Mouse (Mus musculus) heart, postnatal 0 days (tissue): Measurements from ENCODE around the gene E2f4. TPM values are rescaled to one million over a fixed set of nuclear protein-coding genes. Genes with fewer than 3 reads are reported as not detected.

Experiments
- ATAC-seq: fragments of 200-750 bp; cut with Nextera tagmentation; 2 replicates; pipeline ENCODE4 v1.8.0; 2017; ENCODE audit warnings: low read depth, moderate number of reproducible peaks, moderate library complexity; ENCODE audit not compliant: insufficient read depth
- DNase-seq: peaks from one replicate; pipeline ENCODE4 v3.0.0-alpha.2; 2016; ENCODE audit warnings: low spot score
- H3K27ac ChIP-seq: fragments of 300-500 bp; sonication (generic); 2 replicates; pipeline ENCODE4 v1.5.1; 2014; ENCODE audit warnings: low read depth, mild to moderate bottlenecking
- H3K27me3 ChIP-seq: fragments of 300-500 bp; sonication (generic); 2 replicates; pipeline ENCODE4 v1.6.1; 2014; ENCODE audit warnings: low read length, mixed read lengths; ENCODE audit not compliant: control insufficient read depth, insufficient read depth
- H3K36me3 ChIP-seq: fragments of 300-500 bp; sonication (generic); replicated peaks from 2 replicates; pipeline ENCODE4 v1.6.1; 2014; ENCODE audit warnings: low read length, mixed read lengths; ENCODE audit not compliant: control insufficient read depth, insufficient read depth
- H3K4me1 ChIP-seq: fragments of 300-500 bp; sonication (generic); 2 replicates; pipeline ENCODE4 v1.6.1; 2014; ENCODE audit warnings: antibody characterized with exemption; ENCODE audit not compliant: control insufficient read depth, insufficient read depth
- H3K4me2 ChIP-seq: fragments of 300-500 bp; sonication (generic); 2 replicates; pipeline ENCODE4 v1.6.1; 2014; ENCODE audit warnings: low read depth, mild to moderate bottlenecking, low read length, moderate library complexity
- H3K4me3 ChIP-seq: fragments of 300-500 bp; sonication (generic); 2 replicates; pipeline ENCODE4 v1.5.1; 2014; ENCODE audit warnings: low read depth, low read length
- H3K9ac ChIP-seq: fragments of 300-500 bp; sonication (generic); replicated peaks from 2 replicates; pipeline ENCODE4 v1.6.1; 2014; ENCODE audit warnings: low read depth, low read length, mixed read lengths
- H3K9me3 ChIP-seq: fragments of 300-500 bp; sonication (generic); replicated peaks from 2 replicates; pipeline ENCODE4 v1.6.1; 2016; ENCODE audit warnings: low read length; ENCODE audit not compliant: control insufficient read depth
- CTCF ChIP-seq: IDR thresholded peaks from 2 replicates; pipeline ENCODE4 v1.5.1; 2016; ENCODE audit warnings: antibody characterized with exemption, control low read depth, low read depth
- EP300 ChIP-seq: IDR thresholded peaks from 2 replicates; pipeline ENCODE4 v1.6.1; 2016; ENCODE audit warnings: antibody characterized with exemption, low read depth
- WGBS: fragments of 180-500 bp; shearing (Covaris S2); extraction: QIAGEN DNeasy Blood & Tissue Kit; methylation state at CpG from one replicate; pipeline ENCODE4 v1.1.7; 2014; 5-methylcytosine and 5-hydroxymethylcytosine counted together
- polyA plus RNA-seq: library from polyadenylated mRNA; unstranded; fragments of >200 nt; fragmentation: Nextera tagmentation; extraction: Ambion mirVana; gene quantifications from 2 replicates; pipeline ENCODE4 v1.2.1, GENCODE M21; 2015
- total RNA-seq: library from RNA; depleted of rRNA; stranded (reverse); fragments of >200 nt; gene quantifications from 2 replicates; pipeline ENCODE4 v1.2.3, GENCODE M21; 2014; ENCODE audit warnings: low replicate concordance

Gene E2f4
- total and polyA plus RNA-seq, 2 experiments from 2014 or later: 19.2 to 22.6 TPM

DNA sequence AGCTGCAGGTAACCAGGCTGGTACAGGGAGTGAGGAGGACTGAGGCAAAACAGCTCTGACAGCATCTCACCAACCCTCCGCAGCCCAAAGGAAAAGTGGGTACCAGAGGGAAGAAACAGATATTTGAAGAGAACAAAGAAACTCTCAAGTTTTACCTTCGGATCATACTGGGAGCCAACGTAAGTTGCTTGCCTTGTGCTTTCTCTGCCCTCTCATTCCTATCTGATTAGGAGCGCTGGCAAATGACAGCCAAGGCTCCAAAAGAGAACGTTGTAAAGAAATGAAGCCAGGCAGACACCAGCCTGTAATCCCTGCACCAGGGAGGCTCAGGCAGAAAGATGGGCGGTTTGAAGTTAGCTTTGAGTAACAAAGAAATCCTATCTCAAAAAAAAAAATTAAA is 29.5 kb downstream of the E2f4 start:
- H3K27ac ChIP-seq: peak overlapping the region; percentile 80
- no peaks in the 10 kb centered on the region for H3K27me3 ChIP-seq
- DNase-seq (no peak), ATAC-seq (no peak)
- peaks cover 49% of the 10 kb centered on the region for H3K36me3 ChIP-seq
- H3K9ac ChIP-seq: peak overlapping the region; percentile 76
- H3K4me2 ChIP-seq: peak overlapping the region; percentile 82
- TF ChIP-seq CTCF (no peak), EP300 (no peak)
- no peaks in the 10 kb centered on the region for H3K9me3 ChIP-seq
- peaks cover 20% of the 10 kb centered on the region for H3K4me1 ChIP-seq
- peak overlapping the region; percentile 88 for H3K4me3 ChIP-seq
- WGBS: 28% methylated on average over 6 of the region's 6 CpGs

DNA sequence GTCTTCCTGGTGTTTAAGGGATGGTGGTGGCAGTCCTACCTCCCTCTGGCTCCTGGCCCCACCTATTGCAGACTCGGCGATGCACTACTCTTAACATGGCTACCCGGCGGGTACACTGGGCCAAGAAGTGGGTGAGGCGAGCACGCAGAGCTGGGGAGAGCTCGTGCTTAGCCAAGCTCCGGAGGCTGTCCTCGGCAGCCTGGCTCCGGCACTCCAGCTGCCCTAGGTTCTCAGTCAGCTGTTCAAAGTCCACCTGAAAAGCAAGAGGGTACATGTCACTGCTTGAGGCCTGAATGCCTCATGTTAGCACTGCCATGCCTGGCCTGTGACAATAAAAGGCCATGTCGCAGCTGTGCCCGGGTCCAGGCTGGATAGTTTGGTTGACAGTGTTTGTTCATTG is 32.9 kb downstream of the E2f4 start:
- ATAC-seq: no peak

DNA sequence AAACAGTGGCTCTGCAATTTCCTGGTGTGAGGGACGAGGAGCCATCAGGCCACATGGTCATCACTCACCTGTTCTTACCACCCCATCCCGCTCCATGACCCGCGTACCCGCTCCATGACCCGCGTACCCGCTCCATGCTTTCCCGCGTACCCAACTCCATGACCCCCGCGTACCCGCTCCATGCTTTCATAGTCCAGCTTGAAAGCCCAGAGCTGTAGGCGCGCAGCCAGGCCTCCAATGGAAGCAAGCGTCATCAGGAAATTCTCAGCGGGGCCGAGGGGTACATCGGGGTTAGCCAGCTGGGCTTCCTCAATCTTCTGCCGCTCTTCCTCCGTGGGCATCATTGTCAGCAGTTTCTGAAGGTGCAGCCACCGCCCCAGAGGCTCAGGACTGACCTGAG is 34.0 kb downstream of the E2f4 start:
- WGBS: 91% methylated on average over 22 of the region's 22 CpGs
- H3K4me1 ChIP-seq: peaks cover 7% of the 10 kb centered on the region; the same call in 1 of the 2 replicates

More for the DNA sequence above, 32.9 kb downstream of the E2f4 start:
- Histone ChIP-seq H3K27me3 (no peaks in the 10 kb centered on the region), H3K4me1 (peaks cover 13% of the 10 kb centered on the region), H3K4me3 (no peak overlapping the region), H3K36me3 (peaks cover 72% of the 10 kb centered on the region), H3K9me3 (no peaks in the 10 kb centered on the region), H3K9ac (no peak overlapping the region), H3K4me2 (no peak overlapping the region), H3K27ac (no peak overlapping the region)
- WGBS: 89% methylated on average over 12 of the region's 12 CpGs
- no peak for DNase-seq
- TF ChIP-seq EP300 (no peak), CTCF (no peak)

DNA sequence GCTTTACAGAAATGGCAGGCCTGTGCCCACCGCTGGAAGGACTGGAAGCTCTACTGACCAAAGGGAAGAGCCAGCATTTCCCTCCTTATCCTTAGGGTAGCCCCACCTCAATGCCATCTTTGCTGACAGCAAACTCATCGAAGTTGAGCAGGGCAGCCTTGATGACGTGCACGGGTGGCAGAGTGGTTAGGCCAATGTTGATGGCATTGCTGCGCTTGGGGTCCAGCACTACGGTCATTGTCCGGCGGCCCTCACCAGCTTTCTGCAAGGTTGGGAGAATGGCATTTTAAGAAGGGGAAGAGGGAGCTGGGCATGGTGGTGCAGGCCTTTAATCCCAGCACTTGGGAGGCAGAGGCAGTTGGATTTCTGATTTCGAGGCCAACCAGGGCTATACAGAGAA is 34.5 kb downstream of the E2f4 start:
- Histone ChIP-seq H3K4me2 (no peak overlapping the region), H3K4me1 (peaks cover 6% of the 10 kb centered on the region; the same call in 1 of the 2 replicates), H3K9me3 (no peaks in the 10 kb centered on the region), H3K27ac (no peak overlapping the region), H3K4me3 (no peak overlapping the region), H3K9ac (no peak overlapping the region), H3K36me3 (peaks cover 88% of the 10 kb centered on the region), H3K27me3 (no peaks in the 10 kb centered on the region)
- TF ChIP-seq EP300 (no peak), CTCF (no peak)
- 94% methylated on average over 9 of the region's 9 CpGs for WGBS
- ATAC-seq (no peak), DNase-seq (no peak)

More for the DNA sequence above, 34.0 kb downstream of the E2f4 start:
- Histone ChIP-seq H3K4me3 (no peak overlapping the region), H3K4me2 (no peak overlapping the region), H3K27ac (no peak overlapping the region), H3K27me3 (no peaks in the 10 kb centered on the region), H3K9ac (no peak overlapping the region), H3K36me3 (peaks cover 84% of the 10 kb centered on the region), H3K9me3 (no peaks in the 10 kb centered on the region)
- ATAC-seq: no peak
- no peak for DNase-seq
- TF ChIP-seq EP300 (no peak), CTCF (no peak)

DNA sequence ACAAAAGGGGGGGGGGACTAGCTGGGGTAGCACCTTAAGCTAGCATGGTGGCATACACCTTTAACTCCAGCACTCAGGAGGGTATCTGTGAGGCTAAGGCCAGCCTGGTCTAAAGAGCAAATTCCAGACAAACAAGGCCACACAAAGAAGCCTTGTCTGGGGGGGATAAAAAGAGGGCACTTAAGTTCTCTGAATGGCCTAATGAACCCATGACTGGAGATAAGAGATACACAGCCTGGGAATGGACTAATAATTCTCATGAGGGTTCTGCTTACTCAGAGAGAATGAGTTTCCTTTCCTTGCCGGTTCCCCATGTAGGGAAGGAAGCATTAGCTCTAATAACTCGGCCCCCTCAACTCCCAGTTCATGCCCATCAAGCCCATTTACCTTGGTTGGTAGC is 35.1 kb downstream of the E2f4 start:
- ATAC-seq (no peak), DNase-seq (no peak)
- Histone ChIP-seq H3K27ac (no peak overlapping the region), H3K9ac (no peak overlapping the region), H3K27me3 (no peaks in the 10 kb centered on the region), H3K9me3 (no peaks in the 10 kb centered on the region), H3K4me1 (no peaks in the 10 kb centered on the region), H3K4me2 (no peak overlapping the region), H3K36me3 (peaks cover 94% of the 10 kb centered on the region), H3K4me3 (no peak overlapping the region)
- TF ChIP-seq CTCF (no peak), EP300 (no peak)
- WGBS: 46% methylated on average over 2 of the region's 2 CpGs
